Mouse (Mus musculus): Measurements from ENCODE around the gene Olfr1180.
"Not testable (repeated sequence)": the region's sequence is repeated elsewhere in the genome, so short reads cannot be mapped to it uniquely, and the experiment has no call there.

Gene Olfr1180

DNA sequence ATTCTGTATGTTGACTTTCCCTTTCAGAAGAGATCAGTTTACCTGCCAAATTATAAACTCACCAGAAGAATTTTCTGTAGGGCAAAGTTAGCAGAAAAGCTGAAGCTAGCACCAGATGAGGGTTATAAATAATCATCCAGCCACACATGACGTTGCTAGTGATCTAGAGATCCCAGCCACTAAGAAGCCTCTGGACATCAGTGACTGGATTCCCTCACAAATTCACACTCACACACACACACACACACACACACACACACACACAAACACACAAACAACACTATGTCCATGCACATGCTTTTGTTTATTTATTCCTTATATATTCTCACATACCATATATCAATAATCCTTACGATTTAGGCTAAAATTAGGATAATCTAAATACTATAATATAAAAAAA, at the start of gene Olfr1180:
Gene Olfr1180, minus strand, starts transcription at position 101 of the 400 bp plus-strand sequence.
- DNase-seq (ENCODE audit: extremely low spot score, low read depth, low spot score), result no peak

DNA sequence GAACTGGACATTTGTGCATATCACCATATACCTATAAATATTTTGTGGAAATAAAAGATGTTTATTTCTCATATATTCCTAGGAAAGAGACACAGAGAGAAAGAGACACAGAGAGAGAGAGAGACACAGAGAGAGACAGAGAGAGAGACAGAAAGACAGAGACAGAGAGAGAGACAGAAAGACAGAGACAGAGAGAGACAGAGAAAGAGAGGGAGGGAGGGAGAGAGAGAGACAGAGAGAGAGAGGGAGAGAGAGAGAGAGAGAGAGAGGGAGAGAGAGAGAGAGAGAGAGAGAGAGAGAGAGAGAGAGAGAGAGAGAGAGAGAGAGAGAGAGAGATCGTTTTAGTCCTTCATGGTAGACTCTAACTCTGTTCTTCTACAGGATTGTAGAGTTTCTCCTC, 35.6 kb upstream of the Olfr1180 start, which contains the start of gene Olfr1183:
Gene Olfr1183, plus strand, starts transcription at position 301 of the 400 bp plus-strand sequence.
- not testable (repeated sequence) for DNase-seq (ENCODE audit: extremely low spot score, low read depth, low spot score)

DNA sequence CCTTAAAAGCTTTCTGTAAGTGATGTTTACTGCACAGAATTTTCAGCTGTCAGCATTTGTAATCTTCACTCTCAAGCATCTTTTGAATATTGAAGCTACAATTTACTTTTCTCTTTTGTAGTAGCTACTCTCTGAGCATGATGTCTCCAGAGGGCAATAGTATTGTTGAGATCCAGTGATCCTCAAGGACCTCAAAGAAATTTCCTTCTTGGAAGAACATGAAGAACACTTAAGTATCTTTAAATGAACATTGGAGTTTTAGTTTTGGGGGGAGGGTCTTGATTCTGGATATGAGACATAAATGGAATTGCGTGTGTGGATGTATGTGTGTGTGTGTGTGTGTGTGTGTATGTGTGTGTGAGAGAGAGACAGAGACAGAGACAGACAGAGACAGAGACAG, 30.1 kb upstream of the Olfr1180 start, which contains the start of gene Gm13757:
Gene Gm13757, minus strand, starts transcription at position 101 of the 400 bp plus-strand sequence.
- no peak for DNase-seq (ENCODE audit: extremely low spot score, low read depth, low spot score)

- no peak for DNase-seq (ENCODE audit: extremely low spot score, low read depth, low spot score)
Measured at GRCm38 (mm10) chr2:88426071-88426470, 7.1 kb upstream of the Olfr1180 start, which contains the start of gene Olfr1181. Olfr1181 (minus strand) TSS chr2:88426171.

GRCm38 (mm10) chr2:88406353-88406752, 12.6 kb downstream of the Olfr1180 start, which contains the start of gene Olfr1179:
Olfr1179 (minus strand) TSS chr2:88406453.
- DNase-seq (ENCODE audit: extremely low spot score, low read depth, low spot score), result no peak

DNA sequence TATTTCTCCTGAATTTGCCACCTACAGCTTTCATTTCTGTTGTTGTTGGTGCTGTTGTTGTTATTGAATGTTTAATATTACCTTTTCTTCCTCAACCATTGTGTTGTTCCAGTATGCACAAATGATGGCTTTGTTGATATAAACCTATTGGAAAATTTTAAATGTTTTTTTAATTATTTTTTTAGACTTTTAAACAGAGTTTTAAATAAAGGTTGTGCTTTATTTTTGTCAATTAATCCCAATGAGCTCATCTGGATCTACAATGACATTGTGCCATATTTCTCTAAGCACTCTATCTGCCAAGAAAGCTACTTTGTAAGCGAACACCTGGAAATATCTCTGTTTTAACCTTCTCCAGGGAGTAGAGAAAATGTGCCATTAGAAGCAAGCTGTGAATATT, 32.2 kb downstream of the Olfr1180 start, which contains the start of gene Olfr1178:
Gene Olfr1178, plus strand, starts transcription at position 301 of the 400 bp plus-strand sequence.
- DNase-seq (ENCODE audit: extremely low spot score, low read depth, low spot score), result no peak
